Mouse (Mus musculus): ENCODE measurements around the gene Htr1b. TPM values are rescaled to one million over a fixed set of nuclear protein-coding genes. Genes with fewer than 3 reads are reported as not detected.

Htr1b gene
- polyA plus RNA-seq, 1 experiment from 2014 or later, result 0.79 TPM

DNA sequence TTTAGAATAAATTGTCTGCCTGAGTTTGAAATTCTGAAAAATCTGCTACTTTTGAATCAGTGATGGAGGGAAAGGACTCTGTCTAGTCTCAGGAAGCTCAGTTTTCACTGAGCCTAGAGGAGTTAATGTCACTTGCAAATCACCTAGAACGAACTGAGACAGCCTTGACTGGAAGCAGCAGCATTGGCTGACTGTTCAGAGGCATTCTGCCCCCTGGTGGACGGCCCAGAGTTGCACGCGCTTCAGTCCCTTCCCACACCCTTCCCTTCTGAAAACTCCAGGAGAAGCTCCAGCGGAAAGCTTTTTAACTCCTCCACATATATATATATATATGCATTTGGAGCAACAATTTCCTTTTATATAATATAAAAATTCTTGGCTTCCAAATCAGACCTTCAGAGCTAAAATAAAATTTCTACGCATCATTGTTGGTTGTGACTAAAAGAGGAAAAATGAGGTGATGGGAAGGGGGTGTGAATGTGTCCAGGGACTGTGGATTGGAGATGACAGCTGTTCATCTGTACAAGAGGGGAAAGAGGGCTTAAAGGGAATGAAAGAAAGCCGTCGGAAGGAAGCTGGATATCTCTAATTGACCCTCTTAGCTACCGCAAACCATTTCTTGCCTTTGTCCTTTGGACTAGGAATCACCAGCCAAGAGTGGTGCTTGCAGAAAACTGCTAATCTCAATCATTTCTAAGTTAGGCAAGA is 6.6 kb downstream of the Htr1b start:
- DNase-seq (ENCODE audit: low spot score) (peak; percentile 84), ATAC-seq (ENCODE audit: low read depth) (peak; percentile 76)
- H3K9me3 ChIP-seq (ENCODE audit: control insufficient read depth, low read length), result no peaks in the 10 kb centered on the region
- H3K4me1 ChIP-seq (ENCODE audit: control insufficient read depth, insufficient read depth, low read length), result peaks cover 8% of the 10 kb centered on the region; the same call in 1 of the 2 replicates
- H3K27me3 ChIP-seq (replicated peaks; ENCODE audit: control insufficient read depth, insufficient read depth, low read length), result peaks cover 11% of the 10 kb centered on the region
- H3K36me3 ChIP-seq (ENCODE audit: control insufficient read depth, insufficient read depth, low read length), result no peaks in the 10 kb centered on the region
- H3K9ac ChIP-seq (ENCODE audit: low read depth, low read length), result no peak overlapping the region
- no peak overlapping the region for H3K4me3 ChIP-seq (ENCODE audit: low read depth, low read length)
- no peak overlapping the region for H3K4me2 ChIP-seq (ENCODE audit: low read depth, low read length)
- no peak overlapping the region for H3K27ac ChIP-seq (replicated peaks; ENCODE audit: low read depth, low read length)
- 31% methylated on average over 9 of the region's 9 CpGs for WGBS

DNA sequence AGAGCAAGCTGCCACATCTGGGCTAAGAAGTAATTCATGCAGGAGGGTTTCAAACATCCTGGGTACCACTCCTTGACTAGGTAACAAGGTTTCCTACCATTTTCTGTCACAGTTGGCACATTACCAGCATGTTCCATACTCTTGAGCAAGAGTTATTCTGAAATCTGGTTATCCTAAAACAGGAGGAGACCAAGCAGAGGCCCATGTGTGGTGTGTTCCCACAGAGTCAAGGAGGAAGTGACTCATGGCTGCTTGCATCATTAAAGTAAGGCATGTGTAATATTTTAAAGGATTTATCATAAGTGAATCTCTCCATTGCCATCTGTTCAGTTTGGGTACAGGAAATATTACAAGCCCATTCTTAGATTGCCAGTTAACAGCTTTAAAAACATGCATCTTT is 7.7 kb downstream of the Htr1b start:
- no peak overlapping the region for H3K27ac ChIP-seq (replicated peaks; ENCODE audit: low read depth, low read length)
- H3K4me2 ChIP-seq (ENCODE audit: low read depth, low read length), result no peak overlapping the region
- no peaks in the 10 kb centered on the region for H3K4me1 ChIP-seq (ENCODE audit: control insufficient read depth, insufficient read depth, low read length)
- H3K27me3 ChIP-seq (replicated peaks; ENCODE audit: control insufficient read depth, insufficient read depth, low read length), result peaks cover 2% of the 10 kb centered on the region; the same call in 1 of the 2 replicates
- ATAC-seq (ENCODE audit: low read depth), result no peak
- H3K9me3 ChIP-seq (ENCODE audit: control insufficient read depth, low read length), result no peaks in the 10 kb centered on the region
- no peak overlapping the region for H3K9ac ChIP-seq (ENCODE audit: low read depth, low read length)
- H3K4me3 ChIP-seq (ENCODE audit: low read depth, low read length), result no peak overlapping the region
- H3K36me3 ChIP-seq (ENCODE audit: control insufficient read depth, insufficient read depth, low read length), result no peaks in the 10 kb centered on the region
- no peak for DNase-seq (ENCODE audit: low spot score)

DNA sequence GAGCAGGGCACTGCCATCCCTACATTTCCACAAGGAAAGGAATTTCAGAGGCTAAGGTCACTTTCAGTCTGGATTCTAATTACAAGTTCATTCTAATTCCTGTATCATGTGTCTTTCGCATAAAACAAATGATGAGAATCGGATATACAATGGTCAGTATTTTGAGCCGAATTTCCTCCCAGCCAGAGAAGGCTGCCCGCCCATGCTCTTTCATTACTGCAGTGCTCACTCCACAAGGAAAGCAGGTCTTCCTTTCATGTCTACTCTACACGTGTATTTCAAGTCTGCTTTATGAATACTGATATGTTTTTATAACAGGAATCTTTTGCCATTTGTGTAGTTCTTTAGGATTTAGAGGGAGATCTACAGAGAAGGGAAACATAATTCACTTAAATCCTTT is 10.8 kb downstream of the Htr1b start:
- WGBS, result 40% methylated on average over 5 of the region's 5 CpGs
- no peak overlapping the region for H3K27ac ChIP-seq (replicated peaks; ENCODE audit: low read depth, low read length)
- peak; percentile 68; the same call in 1 of the 2 replicates for ATAC-seq (ENCODE audit: low read depth)
- no peak overlapping the region for H3K4me2 ChIP-seq (ENCODE audit: low read depth, low read length)
- no peaks in the 10 kb centered on the region for H3K27me3 ChIP-seq (replicated peaks; ENCODE audit: control insufficient read depth, insufficient read depth, low read length)
- no peaks in the 10 kb centered on the region for H3K36me3 ChIP-seq (ENCODE audit: control insufficient read depth, insufficient read depth, low read length)
- H3K4me1 ChIP-seq (ENCODE audit: control insufficient read depth, insufficient read depth, low read length), result no peaks in the 10 kb centered on the region
- no peak overlapping the region for H3K4me3 ChIP-seq (ENCODE audit: low read depth, low read length)
- H3K9me3 ChIP-seq (ENCODE audit: control insufficient read depth, low read length), result no peaks in the 10 kb centered on the region
- no peak for DNase-seq (ENCODE audit: low spot score)
- no peak overlapping the region for H3K9ac ChIP-seq (ENCODE audit: low read depth, low read length)

DNA sequence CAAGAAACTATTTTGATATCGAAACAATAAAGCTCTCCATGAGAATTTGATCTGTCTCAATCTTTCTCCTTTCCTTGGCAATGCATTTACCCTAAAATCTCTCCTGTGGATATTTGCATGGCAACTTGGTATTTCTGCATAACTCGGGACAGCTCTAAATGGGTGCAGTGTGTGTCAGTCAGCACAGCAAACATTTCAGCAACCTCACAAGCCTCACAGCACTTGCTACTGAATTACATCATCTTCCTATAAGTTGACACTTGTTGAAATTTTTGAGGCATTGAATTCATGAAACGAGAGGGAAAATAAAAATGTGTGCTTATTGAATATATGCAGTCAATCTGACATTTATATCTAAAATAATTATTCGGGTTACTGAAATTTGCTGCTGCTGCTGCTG is 22.6 kb downstream of the Htr1b start:
- no peak for ATAC-seq (ENCODE audit: low read depth)
- 73% methylated on average over 4 of the region's 4 CpGs for WGBS

More for the DNA sequence above, 22.6 kb downstream of the Htr1b start:
- no peak overlapping the region for H3K4me2 ChIP-seq (ENCODE audit: low read depth, low read length)
- H3K4me3 ChIP-seq (ENCODE audit: low read depth, low read length), result no peak overlapping the region
- no peaks in the 10 kb centered on the region for H3K27me3 ChIP-seq (replicated peaks; ENCODE audit: control insufficient read depth, insufficient read depth, low read length)
- no peaks in the 10 kb centered on the region for H3K4me1 ChIP-seq (ENCODE audit: control insufficient read depth, insufficient read depth, low read length)
- no peaks in the 10 kb centered on the region for H3K36me3 ChIP-seq (ENCODE audit: control insufficient read depth, insufficient read depth, low read length)
- no peak overlapping the region for H3K27ac ChIP-seq (replicated peaks; ENCODE audit: low read depth, low read length)
- DNase-seq (ENCODE audit: low spot score), result no peak
- H3K9ac ChIP-seq (ENCODE audit: low read depth, low read length), result no peak overlapping the region
- H3K9me3 ChIP-seq (ENCODE audit: control insufficient read depth, low read length), result no peaks in the 10 kb centered on the region

Other genes with a start within 250 kb of the Htr1b start
- gene Mei4, start 229.8 kb upstream of the Htr1b start, polyA plus RNA-seq (2014; fragmentation: Nextera tagmentation; extraction: Ambion mirVana), result 0.63 and 1.3 TPM in 2 replicates

Data from embryonic facial prominence, embryonic 14.5 days (tissue).